Mouse (Mus musculus): ENCODE results near the gene Ptgr1. TPM values are rescaled to one million over a fixed set of nuclear protein-coding genes. Genes with fewer than 3 reads are reported as not detected.

Ptgr1 gene
- polyA plus RNA-seq, 1 experiment from 2014 or later, result 4.4 TPM

DNA sequence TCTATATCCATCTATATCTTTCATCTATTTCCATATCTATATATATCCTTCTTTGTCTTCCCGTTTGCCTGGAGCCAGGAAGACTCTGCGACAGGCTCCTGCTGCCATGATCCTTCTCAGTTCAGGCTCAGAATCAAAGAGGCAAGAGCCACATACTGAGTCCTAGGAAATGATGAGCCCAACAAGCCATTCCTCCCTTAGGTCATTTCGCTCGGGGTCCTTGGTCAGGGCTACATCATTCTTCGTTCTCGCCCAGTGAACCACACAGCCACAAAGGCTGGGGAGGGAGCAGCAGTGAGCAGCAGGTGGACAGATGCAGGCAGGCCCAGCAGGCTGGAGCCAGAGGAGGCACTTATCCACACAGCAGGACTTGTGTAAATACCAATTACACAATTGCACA, 5.5 kb downstream of the Ptgr1 start:
- Histone ChIP-seq H3K27ac (replicated peaks; ENCODE audit: low read depth, low read length) (no peak overlapping the region), H3K9ac (replicated peaks; ENCODE audit: low read length) (no peak overlapping the region), H3K4me2 (ENCODE audit: low read length) (no peak overlapping the region), H3K4me1 (ENCODE audit: control insufficient read depth, insufficient read depth, low read length) (peaks cover under 1% of the 10 kb centered on the region; the same call in 1 of the 2 replicates), H3K9me3 (ENCODE audit: control insufficient read depth, low read length) (no peaks in the 10 kb centered on the region), H3K36me3 (ENCODE audit: control insufficient read depth, insufficient read depth, low read length) (no peaks in the 10 kb centered on the region), H3K4me3 (replicated peaks; ENCODE audit: low read depth, low read length) (no peak overlapping the region), H3K27me3 (ENCODE audit: control insufficient read depth, insufficient read depth, low read length) (no peaks in the 10 kb centered on the region)
- 72% methylated on average over 6 of the region's 6 CpGs for WGBS
- DNase-seq, result no peak
- ATAC-seq (ENCODE audit: low FRiP score, low TSS enrichment), result no peak

DNA sequence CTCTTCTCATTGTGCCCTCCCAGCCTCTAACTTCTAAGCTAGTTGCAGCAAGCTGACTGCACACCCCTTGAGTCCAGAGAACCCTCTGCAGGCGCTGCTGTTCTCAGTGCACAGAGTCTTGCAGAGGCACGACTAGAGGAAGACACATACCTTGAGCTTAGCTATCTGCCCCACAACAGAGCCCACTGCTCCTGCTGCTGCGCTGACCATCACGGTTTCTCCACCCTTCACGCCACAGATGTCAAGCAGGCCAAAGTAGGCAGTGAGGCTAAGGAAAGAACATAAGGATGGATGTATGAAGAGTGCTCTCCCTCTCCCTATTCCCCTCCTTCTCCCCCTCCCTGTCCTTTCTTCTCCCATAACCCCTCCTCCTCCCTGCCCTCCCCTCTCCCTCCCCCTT, 11.2 kb downstream of the Ptgr1 start:
- WGBS, result 84% methylated on average over 5 of the region's 5 CpGs
- ATAC-seq (ENCODE audit: low FRiP score, low TSS enrichment), result no peak
- H3K27ac ChIP-seq (replicated peaks; ENCODE audit: low read depth, low read length), result no peak overlapping the region

DNA sequence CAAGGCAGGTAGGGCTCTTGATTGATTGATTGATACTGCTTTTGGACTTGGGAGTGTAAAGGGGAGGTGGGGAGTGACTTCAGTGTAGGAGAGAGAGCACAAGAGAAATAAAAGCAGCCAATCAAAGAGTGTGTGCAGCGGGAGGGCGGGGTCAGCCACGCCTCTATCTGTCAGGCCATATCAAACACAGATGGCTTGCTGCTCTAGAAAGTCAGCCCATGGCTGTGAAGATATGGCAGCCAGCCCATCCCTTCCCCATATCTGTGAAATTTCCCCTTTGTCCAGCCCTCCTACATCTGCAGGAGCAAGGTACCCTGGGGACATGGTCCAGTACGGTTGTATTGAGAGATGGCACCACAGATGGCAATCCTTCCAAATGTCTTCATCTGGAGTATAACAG, 16.2 kb downstream of the Ptgr1 start:
- no peaks in the 10 kb centered on the region for H3K9me3 ChIP-seq (ENCODE audit: control insufficient read depth, low read length)
- WGBS, result 91% methylated on average over 4 of the region's 4 CpGs

More for the DNA sequence above, 11.2 kb downstream of the Ptgr1 start:
- Histone ChIP-seq H3K9me3 (ENCODE audit: control insufficient read depth, low read length) (no peaks in the 10 kb centered on the region), H3K9ac (replicated peaks; ENCODE audit: low read length) (no peak overlapping the region), H3K27me3 (ENCODE audit: control insufficient read depth, insufficient read depth, low read length) (no peaks in the 10 kb centered on the region), H3K4me3 (replicated peaks; ENCODE audit: low read depth, low read length) (no peak overlapping the region), H3K36me3 (ENCODE audit: control insufficient read depth, insufficient read depth, low read length) (no peaks in the 10 kb centered on the region), H3K4me2 (ENCODE audit: low read length) (no peak overlapping the region), H3K4me1 (ENCODE audit: control insufficient read depth, insufficient read depth, low read length) (no peaks in the 10 kb centered on the region)
- DNase-seq, result no peak

DNA sequence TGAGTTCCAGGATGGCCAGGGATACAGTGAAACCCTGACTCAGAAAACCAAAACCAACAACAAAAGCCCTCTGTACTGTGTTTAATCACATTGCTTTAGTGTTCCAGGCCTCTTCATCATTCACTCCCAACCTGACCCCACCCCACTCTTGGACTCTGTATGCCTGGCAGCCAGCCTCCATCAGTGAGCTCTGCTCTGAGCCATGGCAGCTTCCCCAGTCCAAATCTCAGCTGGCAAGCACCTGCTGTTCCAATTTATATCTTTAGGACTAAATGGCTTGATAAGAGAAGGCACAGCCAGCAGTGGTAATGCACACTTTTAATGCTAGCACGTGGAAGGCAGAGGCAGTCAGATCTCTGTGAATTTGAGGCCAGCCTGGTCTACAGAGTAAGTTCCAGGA, 21.8 kb downstream of the Ptgr1 start:
- no peak overlapping the region for H3K27ac ChIP-seq (replicated peaks; ENCODE audit: low read depth, low read length)
- H3K4me1 ChIP-seq (ENCODE audit: control insufficient read depth, insufficient read depth, low read length), result no peaks in the 10 kb centered on the region
- no peaks in the 10 kb centered on the region for H3K36me3 ChIP-seq (ENCODE audit: control insufficient read depth, insufficient read depth, low read length)
- WGBS, result 85% methylated on average over 1 of the region's 1 CpGs
- no peaks in the 10 kb centered on the region for H3K9me3 ChIP-seq (ENCODE audit: control insufficient read depth, low read length)
- no peak overlapping the region for H3K4me3 ChIP-seq (replicated peaks; ENCODE audit: low read depth, low read length)
- no peaks in the 10 kb centered on the region for H3K27me3 ChIP-seq (ENCODE audit: control insufficient read depth, insufficient read depth, low read length)
- H3K4me2 ChIP-seq (ENCODE audit: low read length), result no peak overlapping the region
- ATAC-seq (ENCODE audit: low FRiP score, low TSS enrichment) (no peak), DNase-seq (no peak)
- H3K9ac ChIP-seq (replicated peaks; ENCODE audit: low read length), result no peak overlapping the region

More for the DNA sequence above, 16.2 kb downstream of the Ptgr1 start:
- Histone ChIP-seq H3K4me3 (replicated peaks; ENCODE audit: low read depth, low read length) (no peak overlapping the region), H3K4me1 (ENCODE audit: control insufficient read depth, insufficient read depth, low read length) (no peaks in the 10 kb centered on the region), H3K27ac (replicated peaks; ENCODE audit: low read depth, low read length) (no peak overlapping the region), H3K4me2 (ENCODE audit: low read length) (no peak overlapping the region), H3K36me3 (ENCODE audit: control insufficient read depth, insufficient read depth, low read length) (no peaks in the 10 kb centered on the region), H3K9ac (replicated peaks; ENCODE audit: low read length) (no peak overlapping the region), H3K27me3 (ENCODE audit: control insufficient read depth, insufficient read depth, low read length) (no peaks in the 10 kb centered on the region)
- DNase-seq (no peak), ATAC-seq (ENCODE audit: low FRiP score, low TSS enrichment) (no peak)

DNA sequence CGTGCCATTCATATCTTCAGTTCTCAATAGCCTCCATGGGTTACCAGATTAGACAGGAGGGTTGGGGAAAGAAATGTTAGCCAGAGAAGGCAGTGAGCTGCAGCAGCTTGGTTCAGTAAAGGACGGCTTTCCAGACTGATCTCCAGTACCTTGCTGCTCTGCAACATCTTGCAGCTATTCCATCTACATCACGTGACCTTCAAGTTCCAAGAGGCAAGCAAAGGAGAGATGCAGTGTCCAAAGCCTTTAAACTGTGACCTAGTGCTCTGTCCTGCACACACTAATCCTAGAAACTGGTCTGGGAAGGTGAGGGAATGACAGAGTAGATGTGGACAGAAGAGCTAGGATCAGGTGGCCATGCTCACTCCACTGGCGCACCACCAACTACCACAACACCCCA, 23.6 kb downstream of the Ptgr1 start:
- no peak overlapping the region for H3K9ac ChIP-seq (replicated peaks; ENCODE audit: low read length)

DNA sequence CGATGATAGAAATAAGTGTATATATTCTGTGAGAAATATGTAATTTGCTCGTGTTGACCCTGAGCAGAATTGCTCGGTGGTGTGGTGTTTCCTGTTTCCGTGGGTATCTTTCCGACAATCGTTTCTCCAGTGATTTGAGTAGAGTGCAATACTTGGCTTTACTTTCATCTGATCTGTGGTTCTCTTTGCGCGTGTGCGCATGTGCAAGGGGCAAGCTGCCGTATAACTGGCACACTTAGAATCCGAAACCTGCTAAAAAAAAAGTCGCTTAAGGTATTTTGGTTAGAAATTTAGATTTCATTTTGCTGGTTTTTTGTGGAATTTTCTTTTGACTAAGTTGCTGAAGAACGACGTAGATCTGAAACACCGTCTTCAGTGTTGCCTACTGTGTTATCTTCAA, 25.2 kb downstream of the Ptgr1 start:
- 0 out of 2 replicates have a peak, but pooled peaks cover 2% of the 10 kb centered on the region for H3K36me3 ChIP-seq (ENCODE audit: control insufficient read depth, insufficient read depth, low read length)
- no peak overlapping the region for H3K4me2 ChIP-seq (ENCODE audit: low read length)
- ATAC-seq (ENCODE audit: low FRiP score, low TSS enrichment) (no peak), DNase-seq (no peak)
- no peak overlapping the region for H3K27ac ChIP-seq (replicated peaks; ENCODE audit: low read depth, low read length)
- no peak overlapping the region for H3K9ac ChIP-seq (replicated peaks; ENCODE audit: low read length)
- no peaks in the 10 kb centered on the region for H3K4me1 ChIP-seq (ENCODE audit: control insufficient read depth, insufficient read depth, low read length)
- H3K4me3 ChIP-seq (replicated peaks; ENCODE audit: low read depth, low read length), result no peak overlapping the region
- H3K27me3 ChIP-seq (ENCODE audit: control insufficient read depth, insufficient read depth, low read length), result no peaks in the 10 kb centered on the region
- H3K9me3 ChIP-seq (ENCODE audit: control insufficient read depth, low read length), result no peaks in the 10 kb centered on the region
- 95% methylated on average over 15 of the region's 15 CpGs for WGBS

More for the DNA sequence above, 23.6 kb downstream of the Ptgr1 start:
- ATAC-seq (ENCODE audit: low FRiP score, low TSS enrichment), result no peak
- H3K9me3 ChIP-seq (ENCODE audit: control insufficient read depth, low read length), result no peaks in the 10 kb centered on the region
- H3K27ac ChIP-seq (replicated peaks; ENCODE audit: low read depth, low read length), result no peak overlapping the region
- WGBS, result 92% methylated on average over 4 of the region's 4 CpGs
- no peaks in the 10 kb centered on the region for H3K4me1 ChIP-seq (ENCODE audit: control insufficient read depth, insufficient read depth, low read length)
- no peak overlapping the region for H3K4me2 ChIP-seq (ENCODE audit: low read length)
- no peak overlapping the region for H3K4me3 ChIP-seq (replicated peaks; ENCODE audit: low read depth, low read length)
- no peaks in the 10 kb centered on the region for H3K36me3 ChIP-seq (ENCODE audit: control insufficient read depth, insufficient read depth, low read length)
- DNase-seq, result no peak
- no peaks in the 10 kb centered on the region for H3K27me3 ChIP-seq (ENCODE audit: control insufficient read depth, insufficient read depth, low read length)

DNA sequence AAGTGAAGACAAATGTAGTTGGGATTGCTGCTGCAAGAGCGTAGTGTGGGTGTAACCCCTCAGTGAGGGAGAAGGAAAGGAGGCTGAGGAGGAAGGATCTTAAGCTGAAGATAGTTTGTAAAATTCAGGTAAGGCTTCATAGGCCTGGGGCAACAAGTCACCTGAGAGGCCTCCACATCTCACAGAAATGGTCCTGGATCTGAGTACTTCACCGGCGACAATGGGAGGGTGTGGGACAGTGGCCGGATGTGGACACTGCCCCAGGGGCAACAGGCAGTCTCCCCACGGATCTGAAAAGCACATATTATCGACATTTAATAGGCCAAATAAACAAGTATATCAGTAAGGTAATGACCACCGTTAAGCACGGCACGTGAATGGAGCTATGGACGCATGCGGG, 34.3 kb downstream of the Ptgr1 start:
- 93% methylated on average over 11 of the region's 11 CpGs for WGBS
- 0 out of 2 replicates have a peak, but pooled peaks cover 3% of the 10 kb centered on the region for H3K36me3 ChIP-seq (ENCODE audit: control insufficient read depth, insufficient read depth, low read length)
- no peak overlapping the region for H3K4me3 ChIP-seq (replicated peaks; ENCODE audit: low read depth, low read length)
- H3K9me3 ChIP-seq (ENCODE audit: control insufficient read depth, low read length), result no peaks in the 10 kb centered on the region
- no peaks in the 10 kb centered on the region for H3K27me3 ChIP-seq (ENCODE audit: control insufficient read depth, insufficient read depth, low read length)
- no peak for DNase-seq
- no peak for ATAC-seq (ENCODE audit: low FRiP score, low TSS enrichment)
- no peak overlapping the region for H3K9ac ChIP-seq (replicated peaks; ENCODE audit: low read length)
- H3K27ac ChIP-seq (replicated peaks; ENCODE audit: low read depth, low read length), result no peak overlapping the region
- H3K4me2 ChIP-seq (ENCODE audit: low read length), result no peak overlapping the region
- H3K4me1 ChIP-seq (ENCODE audit: control insufficient read depth, insufficient read depth, low read length), result no peaks in the 10 kb centered on the region

DNA sequence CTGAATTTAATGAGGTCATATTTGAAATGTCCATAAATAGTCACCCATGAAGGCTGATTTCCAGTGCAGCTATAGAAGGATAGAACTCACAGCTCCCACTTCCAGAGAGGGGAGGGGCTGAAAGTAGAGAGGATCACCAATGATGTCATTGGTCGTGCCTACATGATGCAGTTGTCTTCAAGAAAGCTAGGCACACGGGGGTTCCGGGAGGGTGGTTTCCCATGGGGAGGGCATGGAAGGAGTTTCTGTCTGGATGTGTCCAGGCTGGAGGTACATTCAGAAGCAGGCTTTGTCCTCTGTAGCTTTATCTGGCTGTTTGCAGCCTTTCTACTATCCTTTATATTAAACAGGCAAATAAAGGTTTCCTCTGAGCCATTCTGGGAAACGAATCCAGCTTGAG, 38.5 kb downstream of the Ptgr1 start:
- H3K9ac ChIP-seq (replicated peaks; ENCODE audit: low read length), result no peak overlapping the region
- no peak overlapping the region for H3K4me2 ChIP-seq (ENCODE audit: low read length)
- H3K4me3 ChIP-seq (replicated peaks; ENCODE audit: low read depth, low read length), result no peak overlapping the region
- H3K27me3 ChIP-seq (ENCODE audit: control insufficient read depth, insufficient read depth, low read length), result no peaks in the 10 kb centered on the region
- WGBS, result 86% methylated on average over 4 of the region's 4 CpGs
- ATAC-seq (ENCODE audit: low FRiP score, low TSS enrichment) (no peak), DNase-seq (no peak)
- no peaks in the 10 kb centered on the region for H3K36me3 ChIP-seq (ENCODE audit: control insufficient read depth, insufficient read depth, low read length)
- no peaks in the 10 kb centered on the region for H3K9me3 ChIP-seq (ENCODE audit: control insufficient read depth, low read length)
- H3K4me1 ChIP-seq (ENCODE audit: control insufficient read depth, insufficient read depth, low read length), result no peaks in the 10 kb centered on the region; the same call in 1 of the 2 replicates
- no peak overlapping the region for H3K27ac ChIP-seq (replicated peaks; ENCODE audit: low read depth, low read length)

DNA sequence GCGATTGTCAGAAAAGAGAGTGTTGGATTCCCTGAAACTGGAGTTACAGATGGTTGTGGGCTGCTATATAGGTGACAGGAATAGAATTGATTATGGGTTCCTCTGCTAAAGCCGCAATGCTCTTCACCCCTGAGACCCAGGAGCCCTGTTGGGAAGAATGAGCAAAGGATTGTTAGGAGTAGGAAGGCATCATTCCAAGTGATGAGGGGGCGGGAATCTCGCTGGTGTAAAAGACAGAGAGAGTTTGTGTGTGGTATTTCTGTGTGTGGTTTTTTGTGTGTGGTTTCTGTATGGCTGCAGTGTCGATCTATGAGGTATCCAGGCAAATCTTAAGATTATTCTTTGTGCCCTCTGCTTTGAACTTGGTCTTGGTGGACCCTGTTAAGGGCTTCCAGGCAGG, 42.2 kb downstream of the Ptgr1 start:
- Histone ChIP-seq H3K27me3 (ENCODE audit: control insufficient read depth, insufficient read depth, low read length) (no peaks in the 10 kb centered on the region), H3K9ac (replicated peaks; ENCODE audit: low read length) (peak overlapping the region; percentile 62; the same call in 1 of the 2 replicates), H3K27ac (replicated peaks; ENCODE audit: low read depth, low read length) (no peak overlapping the region), H3K4me2 (ENCODE audit: low read length) (peak overlapping the region; percentile 86), H3K9me3 (ENCODE audit: control insufficient read depth, low read length) (no peaks in the 10 kb centered on the region), H3K36me3 (ENCODE audit: control insufficient read depth, insufficient read depth, low read length) (no peaks in the 10 kb centered on the region), H3K4me3 (replicated peaks; ENCODE audit: low read depth, low read length) (peak overlapping the region; percentile 66; the same call in 1 of the 2 replicates), H3K4me1 (ENCODE audit: control insufficient read depth, insufficient read depth, low read length) (no peaks in the 10 kb centered on the region; the same call in 1 of the 2 replicates)
- WGBS, result 73% methylated on average over 5 of the region's 5 CpGs
- DNase-seq (no peak), ATAC-seq (ENCODE audit: low FRiP score, low TSS enrichment) (no peak)

Data from midbrain, embryonic 14.5 days (tissue).